Mouse (Mus musculus) bone marrow macrophage, adult 2 months (primary cell): ENCODE results near the gene 4932438H23Rik.

ENCODE experiments used
- CTCF ChIP-seq: IDR thresholded peaks from 2 replicates; pipeline ENCODE4 v1.5.1; 2012; ENCODE audit warnings: low read depth, mild to moderate bottlenecking, low read length, moderate library complexity
- POLR2A ChIP-seq: IDR thresholded peaks from 2 replicates; pipeline ENCODE4 v1.6.1; 2012; ENCODE audit warnings: mild to moderate bottlenecking, low read depth, low read length, borderline replicate concordance

- TF ChIP-seq CTCF (no peak), POLR2A (no peak)
Measured at GRCm38 (mm10) chr16:91140991-91141630, 46.2 kb upstream of the 4932438H23Rik start.
